Mouse (Mus musculus) liver, embryonic 13.5 days (tissue): Measurements from ENCODE around the gene Slc7a10. TPM values are rescaled to one million over a fixed set of nuclear protein-coding genes. Genes with fewer than 3 reads are reported as not detected.

Source experiments
- ATAC-seq: fragments of 200-750 bp; cut with Nextera tagmentation; 2 replicates; pipeline ENCODE4 v1.8.0; 2017; ENCODE audit warnings: low read depth, mild to moderate bottlenecking, moderate number of reproducible peaks, moderate library complexity
- DNase-seq: peaks from one replicate; pipeline ENCODE4 v3.0.0; 2022
- H3K27ac ChIP-seq: fragments of 300-500 bp; sonication (generic); 2 replicates; pipeline ENCODE4 v1.5.1; 2015; ENCODE audit warnings: moderate library complexity, mild to moderate bottlenecking, inconsistent platforms
- H3K27me3 ChIP-seq: fragments of 300-500 bp; sonication (generic); 2 replicates; pipeline ENCODE4 v1.6.1; 2015; ENCODE audit warnings: mild to moderate bottlenecking, inconsistent platforms
- H3K36me3 ChIP-seq: fragments of 300-500 bp; sonication (generic); 2 replicates; pipeline ENCODE4 v1.6.1; 2015; ENCODE audit warnings: mild to moderate bottlenecking, inconsistent platforms
- H3K4me1 ChIP-seq: fragments of 300-500 bp; sonication (generic); replicated peaks from 2 replicates; pipeline ENCODE4 v1.6.1; 2015; ENCODE audit warnings: inconsistent platforms
- H3K4me2 ChIP-seq: fragments of 300-500 bp; sonication (generic); 2 replicates; pipeline ENCODE4 v1.6.1; 2015; ENCODE audit warnings: inconsistent platforms, mild to moderate bottlenecking, moderate library complexity
- H3K4me3 ChIP-seq: fragments of 300-500 bp; sonication (generic); replicated peaks from 2 replicates; pipeline ENCODE4 v1.5.1; 2015; ENCODE audit warnings: mild to moderate bottlenecking, inconsistent platforms
- H3K9ac ChIP-seq: fragments of 300-500 bp; sonication (generic); 2 replicates; pipeline ENCODE4 v1.6.1; 2015; ENCODE audit warnings: mild to moderate bottlenecking, inconsistent platforms
- H3K9me3 ChIP-seq: fragments of 300-500 bp; sonication (generic); replicated peaks from 2 replicates; pipeline ENCODE4 v1.6.1; 2016; ENCODE audit warnings: inconsistent platforms
- WGBS: fragments of 180-500 bp; shearing (Covaris S2); methylation state at CpG from one replicate; pipeline ENCODE4 v1.1.7; 2015; ENCODE audit not compliant: insufficient replicate concordance; 5-methylcytosine and 5-hydroxymethylcytosine counted together
- polyA plus RNA-seq: library from polyadenylated mRNA; unstranded; fragments of >200 nt; fragmentation: Nextera tagmentation; extraction: Ambion mirVana; gene quantifications from 2 replicates; pipeline ENCODE4 v1.2.1, GENCODE M21; 2015

The Slc7a10 gene
- polyA plus RNA-seq, 1 experiment from 2014 or later, result 0.41 TPM

- Histone ChIP-seq H3K4me1 (peaks cover 33% of the 10 kb centered on the region), H3K9me3 (no peaks in the 10 kb centered on the region), H3K9ac (no peak overlapping the region), H3K27ac (no peak overlapping the region), H3K4me3 (no peak overlapping the region), H3K36me3 (no peaks in the 10 kb centered on the region), H3K27me3 (no peaks in the 10 kb centered on the region), H3K4me2 (no peak overlapping the region)
- DNase-seq (no peak), ATAC-seq (no peak)
- 12% methylated on average over 12 of the region's 12 CpGs for WGBS
Measured at GRCm38 (mm10) chr7:35154449-35154848, 31.7 kb upstream of the Slc7a10 start.

GRCm38 (mm10) chr7:35156561-35157477, 29.4 kb upstream of the Slc7a10 start:
- ATAC-seq (0 out of 2 replicates have a peak, but pooled peaks have one; percentile 45), DNase-seq (no peak)
- Histone ChIP-seq H3K4me3 (no peak overlapping the region), H3K27me3 (no peaks in the 10 kb centered on the region), H3K36me3 (no peaks in the 10 kb centered on the region), H3K27ac (no peak overlapping the region), H3K9me3 (no peaks in the 10 kb centered on the region), H3K4me2 (no peak overlapping the region), H3K9ac (no peak overlapping the region), H3K4me1 (peaks cover 17% of the 10 kb centered on the region)
- 28% methylated on average over 16 of the region's 16 CpGs for WGBS

- Histone ChIP-seq H3K9ac (no peak overlapping the region), H3K27me3 (no peaks in the 10 kb centered on the region), H3K4me2 (no peak overlapping the region), H3K27ac (no peak overlapping the region), H3K36me3 (no peaks in the 10 kb centered on the region), H3K9me3 (no peaks in the 10 kb centered on the region), H3K4me1 (peaks cover 17% of the 10 kb centered on the region), H3K4me3 (no peak overlapping the region)
- DNase-seq (no peak), ATAC-seq (no peak)
- 30% methylated on average over 3 of the region's 3 CpGs for WGBS
Measured at GRCm38 (mm10) chr7:35157512-35157911, 28.7 kb upstream of the Slc7a10 start.

GRCm38 (mm10) chr7:35162443-35162842, 23.7 kb upstream of the Slc7a10 start:
- Histone ChIP-seq H3K36me3 (no peaks in the 10 kb centered on the region), H3K4me2 (no peak overlapping the region), H3K27ac (no peak overlapping the region), H3K27me3 (no peaks in the 10 kb centered on the region), H3K9me3 (no peaks in the 10 kb centered on the region), H3K4me3 (no peak overlapping the region), H3K4me1 (peaks cover 9% of the 10 kb centered on the region), H3K9ac (no peak overlapping the region)
- ATAC-seq, result no peak
- no peak for DNase-seq
- 62% methylated on average over 6 of the region's 6 CpGs for whole genome bisulfite sequencing

GRCm38 (mm10) chr7:35163600-35163999, 22.6 kb upstream of the Slc7a10 start:
- H3K4me2 ChIP-seq, result no peak overlapping the region
- H3K4me1 ChIP-seq, result peaks cover 11% of the 10 kb centered on the region
- ATAC-seq (no peak), DNase-seq (no peak)
- no peak overlapping the region for H3K27ac ChIP-seq
- H3K9me3 ChIP-seq, result no peaks in the 10 kb centered on the region
- WGBS, result 51% methylated on average over 7 of the region's 7 CpGs
- no peak overlapping the region for H3K4me3 ChIP-seq
- H3K27me3 ChIP-seq, result no peaks in the 10 kb centered on the region
- H3K36me3 ChIP-seq, result no peaks in the 10 kb centered on the region
- H3K9ac ChIP-seq, result no peak overlapping the region

GRCm38 (mm10) chr7:35164131-35164530, 22.1 kb upstream of the Slc7a10 start:
- Histone ChIP-seq H3K9me3 (no peaks in the 10 kb centered on the region), H3K27me3 (no peaks in the 10 kb centered on the region), H3K27ac (no peak overlapping the region), H3K36me3 (no peaks in the 10 kb centered on the region), H3K4me1 (peaks cover 14% of the 10 kb centered on the region), H3K9ac (no peak overlapping the region), H3K4me3 (no peak overlapping the region), H3K4me2 (no peak overlapping the region)
- ATAC-seq, result no peak
- DNase-seq, result no peak
- 65% methylated on average over 6 of the region's 6 CpGs for WGBS

- no peak overlapping the region for H3K4me2 ChIP-seq
- peaks cover 17% of the 10 kb centered on the region for H3K4me1 ChIP-seq
- no peaks in the 10 kb centered on the region for H3K27me3 ChIP-seq
- DNase-seq (no peak), ATAC-seq (no peak)
- no peak overlapping the region for H3K4me3 ChIP-seq
- no peaks in the 10 kb centered on the region for H3K9me3 ChIP-seq
- H3K27ac ChIP-seq, result peak overlapping the region; percentile 70
- no peaks in the 10 kb centered on the region for H3K36me3 ChIP-seq
- WGBS, result 34% methylated on average over 5 of the region's 5 CpGs
- H3K9ac ChIP-seq, result no peak overlapping the region
Measured at GRCm38 (mm10) chr7:35166988-35167387, 19.2 kb upstream of the Slc7a10 start.

GRCm38 (mm10) chr7:35167925-35168324, 18.3 kb upstream of the Slc7a10 start:
- WGBS, result 50% methylated on average over 2 of the region's 2 CpGs

GRCm38 (mm10) chr7:35169341-35169740, 16.8 kb upstream of the Slc7a10 start:
- ATAC-seq (no peak), DNase-seq (peak; percentile 54)
- Histone ChIP-seq H3K9me3 (no peaks in the 10 kb centered on the region), H3K36me3 (no peaks in the 10 kb centered on the region), H3K9ac (no peak overlapping the region), H3K4me2 (no peak overlapping the region), H3K4me1 (peaks cover 17% of the 10 kb centered on the region), H3K4me3 (no peak overlapping the region), H3K27me3 (no peaks in the 10 kb centered on the region), H3K27ac (0 out of 2 replicates have a peak overlapping the region, but pooled peaks have one; percentile 27)
- WGBS, result 13% methylated on average over 6 of the region's 6 CpGs

More at GRCm38 (mm10) chr7:35167925-35168324, 18.3 kb upstream of the Slc7a10 start:
- peak overlapping the region; percentile 70 for H3K27ac ChIP-seq
- DNase-seq (no peak), ATAC-seq (peak; percentile 70)
- peaks cover 17% of the 10 kb centered on the region for H3K4me1 ChIP-seq
- no peaks in the 10 kb centered on the region for H3K9me3 ChIP-seq
- no peaks in the 10 kb centered on the region for H3K36me3 ChIP-seq
- H3K27me3 ChIP-seq, result no peaks in the 10 kb centered on the region
- no peak overlapping the region for H3K4me3 ChIP-seq
- no peak overlapping the region for H3K9ac ChIP-seq
- no peak overlapping the region for H3K4me2 ChIP-seq

GRCm38 (mm10) chr7:35171867-35172382, 14.3 kb upstream of the Slc7a10 start:
- no peaks in the 10 kb centered on the region for H3K27me3 ChIP-seq
- no peaks in the 10 kb centered on the region for H3K36me3 ChIP-seq
- 3% methylated on average over 16 of the region's 16 CpGs for WGBS
- H3K4me1 ChIP-seq, result peaks cover 21% of the 10 kb centered on the region
- peak; percentile 32 for ATAC-seq
- H3K4me2 ChIP-seq, result 0 out of 2 replicates have a peak overlapping the region, but pooled peaks have one; percentile 32
- no peak overlapping the region for H3K27ac ChIP-seq
- no peak overlapping the region for H3K4me3 ChIP-seq
- DNase-seq, result peak; percentile 26
- H3K9ac ChIP-seq, result no peak overlapping the region
- H3K9me3 ChIP-seq, result no peaks in the 10 kb centered on the region

- H3K4me1 ChIP-seq, result peaks cover 15% of the 10 kb centered on the region
- ATAC-seq (no peak), DNase-seq (no peak)
- no peak overlapping the region for H3K27ac ChIP-seq
- no peaks in the 10 kb centered on the region for H3K36me3 ChIP-seq
- no peaks in the 10 kb centered on the region for H3K27me3 ChIP-seq
- 61% methylated on average over 4 of the region's 4 CpGs for WGBS
- no peak overlapping the region for H3K4me2 ChIP-seq
- no peak overlapping the region for H3K4me3 ChIP-seq
- H3K9ac ChIP-seq, result no peak overlapping the region
- H3K9me3 ChIP-seq, result no peaks in the 10 kb centered on the region
Measured at GRCm38 (mm10) chr7:35172519-35172918, 13.7 kb upstream of the Slc7a10 start.
